Mouse (Mus musculus) cerebellum, adult 2 months (tissue): ENCODE measurements around the gene Egln3.

Experiments used
- CTCF ChIP-seq: fragments of 200-500 bp; IDR thresholded peaks from 2 replicates; pipeline ENCODE4 v1.5.1; 2011; ENCODE audit warnings: low read depth, mild to moderate bottlenecking, control low read depth, low read length, moderate library complexity, borderline replicate concordance; ENCODE audit not compliant: insufficient read depth
- POLR2A ChIP-seq: fragments of 200-500 bp; IDR thresholded peaks from 2 replicates; pipeline ENCODE4 v1.6.1; 2011; ENCODE audit warnings: low read length, control low read depth, borderline replicate concordance; ENCODE audit not compliant: insufficient read depth

- TF ChIP-seq CTCF (no peak), POLR2A (no peak)
These were observed 44.2 kb upstream of the Egln3 start for GRCm38 (mm10) chr12:54247835-54248234.
